Mouse (Mus musculus): ENCODE data around the gene Epha8.

Gene Epha8

GRCm38 (mm10) chr4:136960068-136960467, 3.5 kb upstream of the Epha8 start:
- in situ Hi-C loops (cut with MboI, MseI) = no loop called here

- in situ Hi-C loops (cut with MboI, MseI) = no loop called here
Measured at GRCm38 (mm10) chr4:136954562-136954961, 2.1 kb downstream of the Epha8 start.

- in situ Hi-C loops (cut with MboI, MseI) = no loop called here
Measured at GRCm38 (mm10) chr4:136949266-136949989, 7.2 kb downstream of the Epha8 start.

- in situ Hi-C loops (cut with MboI, MseI) = no loop called here
Measured at GRCm38 (mm10) chr4:136945397-136945796, 11.2 kb downstream of the Epha8 start.

GRCm38 (mm10) chr4:136944558-136945350, 11.9 kb downstream of the Epha8 start:
- in situ Hi-C loops (cut with MboI, MseI) = no loop called here

GRCm38 (mm10) chr4:136943175-136943574, 13.4 kb downstream of the Epha8 start:
- in situ Hi-C loops (cut with MboI, MseI) = no loop called here

- in situ Hi-C loops (cut with MboI, MseI) = no loop called here
Measured at GRCm38 (mm10) chr4:136942761-136943160, 13.9 kb downstream of the Epha8 start.

- in situ Hi-C loops (cut with MboI, MseI) = no loop called here
Measured at GRCm38 (mm10) chr4:136937935-136938334, 18.7 kb downstream of the Epha8 start.

GRCm38 (mm10) chr4:136937344-136937743, 19.3 kb downstream of the Epha8 start:
- in situ Hi-C loops (cut with MboI, MseI) = no loop called here

GRCm38 (mm10) chr4:136934746-136935613, 21.6 kb downstream of the Epha8 start:
- in situ Hi-C loops (cut with MboI, MseI) = no loop called here

- in situ Hi-C loops (cut with MboI, MseI) = no loop called here
Measured at GRCm38 (mm10) chr4:136930474-136930873, 26.1 kb downstream of the Epha8 start.

GRCm38 (mm10) chr4:136928928-136929327, 27.7 kb downstream of the Epha8 start:
- in situ Hi-C loops (cut with MboI, MseI) = no loop called here

- in situ Hi-C loops (cut with MboI, MseI) = no loop called here
Measured at GRCm38 (mm10) chr4:136925804-136926203, 30.8 kb downstream of the Epha8 start.

GRCm38 (mm10) chr4:136924529-136924928, 32.1 kb downstream of the Epha8 start:
- in situ Hi-C loops (cut with MboI, MseI) = no loop called here

- in situ Hi-C loops (cut with MboI, MseI) = no loop called here
Measured at GRCm38 (mm10) chr4:136919526-136919925, 37.1 kb downstream of the Epha8 start.

GRCm38 (mm10) chr4:136918834-136919233, 37.8 kb downstream of the Epha8 start:
- in situ Hi-C loops (cut with MboI, MseI) = no loop called here

- in situ Hi-C loops (cut with MboI, MseI) = no loop called here
Measured at GRCm38 (mm10) chr4:136917165-136917524, 39.5 kb downstream of the Epha8 start.

- in situ Hi-C loops (cut with MboI, MseI) = no loop called here
Measured at GRCm38 (mm10) chr4:136916359-136917164, 40.1 kb downstream of the Epha8 start.

- in situ Hi-C loops (cut with MboI, MseI) = no loop called here
Measured at GRCm38 (mm10) chr4:136912841-136913240, 43.8 kb downstream of the Epha8 start.

GRCm38 (mm10) chr4:136911804-136912203, 44.8 kb downstream of the Epha8 start:
- in situ Hi-C loops (cut with MboI, MseI) = no loop called here

- in situ Hi-C loops (cut with MboI, MseI) = no loop called here
Measured at GRCm38 (mm10) chr4:136911211-136911646, 45.4 kb downstream of the Epha8 start.

Measured in T-helper 1 cell (primary cell).